Mouse (Mus musculus): ENCODE results near the gene Shisa9.
"Not testable (repeated sequence)": the region's sequence is repeated elsewhere in the genome, so short reads cannot be mapped to it uniquely, and the experiment has no call there.

Shisa9 gene

GRCm38 (mm10) chr16:11983616-11984270, at the start of gene Shisa9:
Gene Shisa9, plus strand, starts transcription at chr16:11984113.
- DNase-seq (ENCODE audit: low spot score in 2 of 2), result peak in 1 of 2 experiments; percentile 51

GRCm38 (mm10) chr16:11940477-11940876, 43.4 kb upstream of the Shisa9 start:
- peak in 1 of 2 experiments; percentile 49 for DNase-seq (ENCODE audit: low spot score in 2 of 2)

- peak in 1 of 2 experiments; percentile 42 for DNase-seq (ENCODE audit: low spot score in 2 of 2)
Observed at GRCm38 (mm10) chr16:11960691-11961090, 23.2 kb upstream of the Shisa9 start.

- no peak for DNase-seq (ENCODE audit: low spot score in 2 of 2)
Observed at GRCm38 (mm10) chr16:11966041-11966440, 17.9 kb upstream of the Shisa9 start.

GRCm38 (mm10) chr16:11966810-11967209, 17.1 kb upstream of the Shisa9 start:
- DNase-seq (ENCODE audit: low spot score in 2 of 2), result not testable (repeated sequence)

- DNase-seq (ENCODE audit: low spot score in 2 of 2), result no peak
Observed at GRCm38 (mm10) chr16:11967579-11967978, 16.3 kb upstream of the Shisa9 start.

GRCm38 (mm10) chr16:11973707-11974106, 10.2 kb upstream of the Shisa9 start:
- DNase-seq (ENCODE audit: low spot score in 2 of 2), result no peak

GRCm38 (mm10) chr16:11976737-11977136, 7.2 kb upstream of the Shisa9 start:
- DNase-seq (ENCODE audit: low spot score in 2 of 2), result no peak

- peak in 1 of 2 experiments; percentile 71 for DNase-seq (ENCODE audit: low spot score in 2 of 2)
Observed at GRCm38 (mm10) chr16:11980764-11981163, 3.1 kb upstream of the Shisa9 start.

GRCm38 (mm10) chr16:11983106-11983615, 752 bp upstream of the Shisa9 start:
- peak in 1 of 2 experiments; percentile 43 for DNase-seq (ENCODE audit: low spot score in 2 of 2)

- peak in 1 of 2 experiments; percentile 24 for DNase-seq (ENCODE audit: low spot score in 2 of 2)
Observed at GRCm38 (mm10) chr16:11984271-11984791, 418 bp downstream of the Shisa9 start.

GRCm38 (mm10) chr16:11987056-11987455, 3.1 kb downstream of the Shisa9 start:
- DNase-seq (ENCODE audit: low spot score in 2 of 2), result peak in 1 of 2 experiments; percentile 13

GRCm38 (mm10) chr16:12005177-12005576, 21.3 kb downstream of the Shisa9 start:
- no peak for DNase-seq (ENCODE audit: low spot score in 2 of 2)

- no peak for DNase-seq (ENCODE audit: low spot score in 2 of 2)
Observed at GRCm38 (mm10) chr16:12010136-12010535, 26.2 kb downstream of the Shisa9 start.

GRCm38 (mm10) chr16:12012747-12013146, 28.8 kb downstream of the Shisa9 start:
- no peak for DNase-seq (ENCODE audit: low spot score in 2 of 2)

- peak; percentile 70 to 78 for DNase-seq (ENCODE audit: low spot score in 2 of 2)
Observed at GRCm38 (mm10) chr16:12014523-12014922, 30.6 kb downstream of the Shisa9 start.

GRCm38 (mm10) chr16:12017921-12018618, 34.2 kb downstream of the Shisa9 start:
- no peak for DNase-seq (ENCODE audit: low spot score in 2 of 2)

GRCm38 (mm10) chr16:12020103-12020755, 36.3 kb downstream of the Shisa9 start:
- DNase-seq (ENCODE audit: low spot score in 2 of 2), result no peak

GRCm38 (mm10) chr16:12032441-12032840, 48.5 kb downstream of the Shisa9 start:
- DNase-seq (ENCODE audit: low spot score in 2 of 2), result no peak

GRCm38 (mm10) chr16:12034868-12035267, 51.0 kb downstream of the Shisa9 start:
- no peak for DNase-seq (ENCODE audit: low spot score in 2 of 2)

- DNase-seq (ENCODE audit: low spot score in 2 of 2), result no peak
Observed at GRCm38 (mm10) chr16:12035626-12036025, 51.7 kb downstream of the Shisa9 start.

GRCm38 (mm10) chr16:12040935-12041334, 57.0 kb downstream of the Shisa9 start:
- DNase-seq (ENCODE audit: low spot score in 2 of 2), result peak; percentile 47 to 50

All from left cerebral cortex, adult 9 months (tissue).